Mouse (Mus musculus): ENCODE data around the gene Usp13.

Gene Usp13

DNA sequence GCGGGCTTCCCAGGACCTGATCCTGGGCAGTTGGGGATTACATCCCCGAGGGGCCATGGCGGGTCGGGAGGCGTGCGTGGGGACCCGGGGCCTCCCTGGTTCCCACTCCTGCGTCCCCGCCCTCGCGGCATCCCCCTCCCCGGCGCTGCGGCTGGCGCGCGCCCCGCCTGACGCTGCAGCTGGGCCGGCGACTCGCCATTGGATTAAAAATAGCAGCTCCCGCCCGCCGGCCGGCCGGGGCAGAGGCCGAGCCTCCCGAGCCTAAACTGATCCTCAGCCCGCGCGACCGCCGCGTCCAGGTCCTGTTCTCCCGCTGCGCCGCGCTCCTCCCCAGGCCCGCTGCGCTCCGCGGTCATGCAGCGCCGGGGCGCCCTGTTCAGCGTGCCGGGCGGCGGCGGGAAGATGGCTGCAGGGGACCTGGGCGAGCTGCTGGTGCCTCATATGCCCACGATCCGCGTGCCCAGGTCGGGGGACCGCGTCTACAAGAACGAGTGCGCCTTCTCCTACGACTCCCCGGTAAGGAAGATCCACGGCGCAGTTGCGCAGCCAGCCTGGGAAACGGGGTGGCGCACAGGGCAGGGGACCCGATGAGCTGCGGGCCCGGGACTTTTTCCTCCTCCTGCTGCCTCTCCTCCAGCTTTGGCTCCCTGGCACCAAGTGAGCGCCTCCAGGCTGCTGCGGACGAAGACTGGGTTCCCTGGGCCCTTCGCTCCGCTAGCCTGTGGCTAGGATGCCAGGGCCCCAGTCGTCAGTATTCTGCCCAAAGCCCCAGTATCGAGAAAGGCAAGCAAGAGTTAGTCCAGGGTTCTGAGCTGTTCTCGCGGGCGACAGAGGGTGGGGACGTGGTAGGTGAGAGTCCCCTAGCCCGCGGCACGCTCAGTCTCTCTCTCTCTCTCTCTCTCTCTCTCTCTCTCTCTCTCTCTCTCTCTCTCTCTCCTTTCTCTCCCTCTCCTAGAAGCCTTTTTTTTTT lies at the start of gene Usp13:
Gene Usp13 (plus strand): TSS at position 190 of the 970 bp plus-strand sequence.
- no peak for DNase-seq (ENCODE audit: low spot score in 2 of 2)

- DNase-seq (ENCODE audit: low spot score in 2 of 2): no peak
Measured at GRCm38 (mm10) chr3:32770781-32771180, 46.6 kb upstream of the Usp13 start.

- DNase-seq (ENCODE audit: low spot score in 2 of 2): no peak
Measured at GRCm38 (mm10) chr3:32817001-32817356, 367 bp upstream of the Usp13 start.

DNA sequence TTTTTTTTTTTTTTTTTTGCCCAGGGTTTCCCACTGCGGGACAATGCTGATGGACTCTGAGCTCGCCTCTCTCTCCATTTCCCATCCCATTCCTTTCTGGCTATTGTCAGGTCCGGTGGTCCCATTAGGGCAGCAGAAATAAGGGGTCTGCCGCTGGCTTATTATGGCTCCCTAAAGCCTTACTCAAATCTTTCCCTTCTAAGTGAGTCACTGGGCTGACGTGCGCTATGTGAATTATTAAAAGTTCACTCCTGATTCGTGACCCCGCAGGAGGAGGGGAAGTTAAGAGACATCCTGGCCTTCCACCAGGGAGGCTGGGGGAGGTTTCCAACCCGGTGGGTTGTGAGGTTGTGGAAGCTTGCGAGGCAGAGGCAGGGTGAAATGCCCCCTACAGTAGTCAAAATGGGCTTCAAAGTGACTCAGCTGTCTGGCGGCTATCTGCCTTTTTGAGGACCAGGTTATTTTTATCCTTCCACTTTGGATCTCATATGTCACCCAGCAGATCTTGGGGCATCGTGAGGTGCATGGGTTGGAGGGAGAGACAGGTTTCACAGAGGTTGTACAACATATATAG lies 1.1 kb downstream of the Usp13 start:
- DNase-seq (ENCODE audit: low spot score in 2 of 2): no peak

DNA sequence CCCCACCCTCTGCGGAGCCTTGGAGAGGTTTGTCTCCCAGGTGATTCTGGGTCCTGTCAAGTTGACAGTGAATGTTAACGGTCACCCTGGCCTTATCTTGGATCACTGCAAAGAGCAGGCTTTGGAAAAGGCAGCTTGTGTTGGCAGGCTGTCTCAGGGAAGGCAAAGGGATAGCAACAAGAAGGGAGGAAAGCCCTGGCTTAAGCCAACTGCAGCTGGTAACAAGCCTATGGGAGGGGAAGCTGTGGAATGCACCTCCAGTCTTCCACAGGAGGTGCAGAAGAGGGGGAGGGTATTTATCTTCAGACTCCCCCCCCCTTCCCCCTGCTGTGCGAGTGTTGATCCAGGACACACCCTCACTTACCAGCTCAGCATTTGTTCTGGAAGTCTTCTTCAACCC lies 5.3 kb downstream of the Usp13 start:
- DNase-seq (ENCODE audit: low spot score in 2 of 2): no peak

DNA sequence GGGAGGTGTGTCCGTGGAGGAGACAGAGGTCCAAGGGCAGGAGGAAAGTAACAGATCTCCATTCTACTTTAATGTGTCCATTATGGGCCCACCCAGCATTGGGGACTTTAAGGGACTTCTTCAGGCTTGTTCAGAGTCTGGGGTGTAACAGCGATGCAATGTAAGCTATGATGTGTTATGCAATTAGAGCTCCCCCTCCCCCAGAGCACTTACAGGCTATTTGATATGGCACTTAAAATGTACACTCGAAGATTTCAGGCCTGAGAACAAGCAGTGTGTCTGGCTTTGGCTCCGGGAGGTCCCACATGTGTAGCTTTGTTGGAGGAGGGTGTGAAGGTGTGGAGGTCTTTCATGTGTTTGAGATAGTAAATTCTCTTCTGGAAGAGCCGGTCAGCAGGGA lies 7.6 kb downstream of the Usp13 start:
- DNase-seq (ENCODE audit: low spot score in 2 of 2): no peak

GRCm38 (mm10) chr3:32825964-32826479 lies 8.7 kb downstream of the Usp13 start:
- DNase-seq (ENCODE audit: low spot score in 2 of 2): no peak

GRCm38 (mm10) chr3:32826701-32827100 lies 9.4 kb downstream of the Usp13 start:
- DNase-seq (ENCODE audit: low spot score in 2 of 2): no peak

- no peak for DNase-seq (ENCODE audit: low spot score in 2 of 2)
Measured at GRCm38 (mm10) chr3:32833871-32834270, 16.5 kb downstream of the Usp13 start.

- no peak for DNase-seq (ENCODE audit: low spot score in 2 of 2)
Measured at GRCm38 (mm10) chr3:32837847-32838246, 20.5 kb downstream of the Usp13 start.

GRCm38 (mm10) chr3:32856362-32857107 lies 39.2 kb downstream of the Usp13 start:
- DNase-seq (ENCODE audit: low spot score in 2 of 2): no peak

DNA sequence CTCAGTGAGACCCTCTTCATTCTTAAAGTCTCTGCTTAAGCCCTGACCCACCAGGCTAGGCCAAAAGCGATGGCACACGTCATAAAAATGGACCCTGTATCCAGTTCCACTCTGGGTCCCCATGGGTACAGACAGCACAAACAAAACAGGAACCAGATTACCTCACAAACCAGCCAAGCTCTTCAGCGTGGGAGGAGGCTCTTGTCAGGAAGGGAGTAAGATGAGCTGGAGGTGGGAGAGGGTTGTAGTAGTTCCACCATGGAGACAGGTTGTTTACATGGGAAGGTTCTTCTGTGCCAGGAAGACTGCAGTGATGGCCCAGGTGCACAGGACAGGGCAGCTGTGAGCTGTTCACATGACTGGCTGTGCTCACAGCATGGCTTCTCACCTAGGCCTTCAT lies 53.7 kb downstream of the Usp13 start:
- no peak for DNase-seq (ENCODE audit: low spot score in 2 of 2)

GRCm38 (mm10) chr3:32886386-32886785 lies 69.0 kb downstream of the Usp13 start:
- no peak for DNase-seq (ENCODE audit: low spot score in 2 of 2)

GRCm38 (mm10) chr3:32888886-32889285 lies 71.5 kb downstream of the Usp13 start:
- no peak for DNase-seq (ENCODE audit: low spot score in 2 of 2)

DNA sequence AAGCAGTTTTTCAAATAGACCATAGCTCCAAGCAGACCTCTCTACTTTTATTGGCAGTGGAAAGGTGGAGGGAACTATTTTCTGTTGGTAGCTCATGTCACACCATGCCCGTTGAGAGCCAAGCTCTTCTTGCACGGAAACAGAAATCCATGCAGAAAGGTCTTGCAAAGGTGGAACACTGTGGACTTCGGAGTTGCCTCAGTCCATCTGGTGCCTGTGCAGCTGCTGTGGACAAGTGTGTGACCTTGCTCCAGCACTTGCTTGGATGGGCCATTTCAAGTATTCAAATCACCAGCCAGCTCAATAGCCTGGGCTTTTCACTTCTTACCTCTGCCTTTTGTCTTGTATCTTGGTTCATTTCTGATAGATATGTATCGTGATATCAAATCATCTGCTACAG lies 72.8 kb downstream of the Usp13 start:
- DNase-seq (ENCODE audit: low spot score in 2 of 2): no peak

- no peak for DNase-seq (ENCODE audit: low spot score in 2 of 2)
Measured at GRCm38 (mm10) chr3:32903462-32903861, 86.1 kb downstream of the Usp13 start.

DNA sequence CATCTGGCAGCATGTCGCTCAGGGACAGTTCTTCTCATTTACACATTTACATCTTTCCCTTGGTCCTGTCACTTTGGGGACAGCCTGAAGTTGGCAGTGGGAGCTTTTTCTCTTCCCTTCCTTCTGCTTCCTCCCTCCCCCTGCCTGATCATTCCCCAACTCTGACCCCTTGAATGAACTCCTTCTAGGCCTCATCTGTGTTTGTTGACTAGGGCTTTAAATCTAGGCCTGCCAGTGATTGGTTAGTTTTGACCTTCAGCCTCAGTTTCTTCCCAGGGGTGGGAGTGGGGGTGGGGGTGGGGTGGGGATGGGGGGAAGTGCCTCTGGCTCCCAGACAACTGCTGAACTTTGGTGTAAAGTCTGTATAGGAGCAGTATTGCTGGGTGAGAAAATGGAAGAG lies 87.3 kb downstream of the Usp13 start:
- DNase-seq (ENCODE audit: low spot score in 2 of 2): no peak

GRCm38 (mm10) chr3:32905850-32906779 lies 88.8 kb downstream of the Usp13 start:
- no peak for DNase-seq (ENCODE audit: low spot score in 2 of 2)

DNA sequence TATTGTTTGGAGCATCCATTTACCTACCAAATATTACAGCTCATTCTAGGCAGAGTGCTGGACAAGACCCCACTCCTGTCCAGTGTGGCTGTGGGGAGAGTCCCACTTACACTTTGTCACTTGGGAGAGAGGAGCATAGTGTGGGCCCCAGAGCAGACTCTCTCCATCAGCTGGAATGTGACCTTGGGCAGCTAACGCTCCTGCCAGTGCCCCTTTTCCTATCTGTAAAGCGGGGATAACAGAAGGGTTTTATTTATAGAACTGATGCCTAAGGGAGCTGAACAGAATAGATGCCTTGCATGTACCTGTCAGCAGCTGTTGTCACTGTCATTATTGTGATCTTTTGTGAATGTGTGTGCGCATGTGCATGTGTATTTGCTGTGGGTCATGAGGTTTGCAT lies 91.1 kb downstream of the Usp13 start:
- DNase-seq (ENCODE audit: low spot score in 2 of 2): no peak

DNA sequence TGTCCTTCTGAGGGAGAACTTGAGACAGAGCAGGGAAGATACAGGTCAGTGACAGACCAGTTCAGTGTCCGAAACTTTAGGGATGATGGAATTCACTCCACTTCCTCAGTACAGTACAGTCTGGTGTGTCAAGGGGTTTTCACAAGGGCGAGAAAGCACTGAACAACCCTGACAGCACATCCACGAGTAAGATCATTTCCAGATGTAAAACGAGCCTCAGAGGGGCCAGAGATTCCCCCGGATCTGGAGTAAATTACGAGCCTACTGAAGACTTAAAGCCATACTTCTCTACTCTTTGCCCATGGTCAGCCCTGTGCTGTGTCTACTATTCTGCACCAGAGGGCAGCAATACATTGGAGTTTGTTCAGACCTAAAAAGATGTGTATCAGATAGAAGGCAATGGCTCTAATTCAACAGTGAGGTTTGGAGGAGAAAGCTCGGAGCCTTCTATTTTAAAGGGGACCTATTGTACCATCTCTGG lies 92.8 kb downstream of the Usp13 start:
- no peak for DNase-seq (ENCODE audit: low spot score in 2 of 2)

DNA sequence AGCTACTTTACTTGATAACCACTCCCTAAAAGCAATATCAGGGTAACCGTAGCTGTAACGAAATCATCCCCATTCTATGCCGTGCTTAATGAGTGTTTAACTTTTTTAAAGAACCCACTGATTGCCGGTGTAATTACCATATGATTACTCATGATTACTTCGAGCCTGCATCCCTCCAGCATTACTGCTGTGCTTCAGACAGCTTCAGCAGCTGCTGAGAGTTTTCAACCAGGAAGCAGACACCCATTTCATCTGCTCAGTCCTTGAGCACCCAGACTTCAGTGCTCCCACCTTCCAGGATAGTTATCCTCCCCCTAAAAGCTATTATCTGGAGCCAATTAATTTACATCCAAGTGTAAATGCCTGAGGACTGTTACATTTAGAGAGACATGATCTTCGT lies 106.8 kb downstream of the Usp13 start:
- no peak for DNase-seq (ENCODE audit: low spot score in 2 of 2)

Data from spleen, postnatal 14 days (tissue).